Mouse (Mus musculus) ES-Bruce4 (cell line): ENCODE measurements around the gene Atn1.

ENCODE experiments used
- CTCF ChIP-seq: IDR thresholded peaks from one replicate; pipeline ENCODE4 v1.8.1; 2011; ENCODE audit warnings: low read depth, low read length
- POLR2A ChIP-seq: IDR thresholded peaks from one replicate; pipeline ENCODE4 v1.8.1; 2011; ENCODE audit warnings: low read length; ENCODE audit not compliant: insufficient read depth

- no peak for TF ChIP-seq CTCF
- TF ChIP-seq POLR2A: no peak
Observed at GRCm38 (mm10) chr6:124699962-124700610, 56.2 kb downstream of the Atn1 start.
